Mouse (Mus musculus) hindbrain, embryonic 13.5 days (tissue): ENCODE data around the gene Cyp4x1. TPM values are rescaled to one million over a fixed set of nuclear protein-coding genes. Genes with fewer than 3 reads are reported as not detected.

ENCODE experiments used
- ATAC-seq: fragments of 200-750 bp; cut with Nextera tagmentation; 2 replicates; pipeline ENCODE4 v1.8.0; 2017; ENCODE audit warnings: moderate TSS enrichment; ENCODE audit not compliant: low FRiP score
- H3K27ac ChIP-seq: fragments of 300-500 bp; sonication (generic); 2 replicates; pipeline ENCODE4 v1.5.1; 2015; ENCODE audit warnings: inconsistent platforms, mild to moderate bottlenecking, moderate library complexity
- H3K27me3 ChIP-seq: fragments of 300-500 bp; sonication (generic); 2 replicates; pipeline ENCODE4 v1.6.1; 2015; ENCODE audit warnings: mild to moderate bottlenecking, inconsistent platforms
- H3K36me3 ChIP-seq: fragments of 300-500 bp; sonication (generic); 2 replicates; pipeline ENCODE4 v1.6.1; 2015; ENCODE audit warnings: mild to moderate bottlenecking, inconsistent platforms
- H3K4me1 ChIP-seq: fragments of 300-500 bp; sonication (generic); replicated peaks from 2 replicates; pipeline ENCODE4 v1.6.1; 2015; ENCODE audit warnings: inconsistent platforms
- H3K4me2 ChIP-seq: fragments of 300-500 bp; sonication (generic); 2 replicates; pipeline ENCODE4 v1.6.1; 2015; ENCODE audit warnings: inconsistent platforms, mild to moderate bottlenecking, moderate library complexity
- H3K4me3 ChIP-seq: fragments of 300-500 bp; sonication (generic); 2 replicates; pipeline ENCODE4 v1.5.1; 2015; ENCODE audit warnings: mild to moderate bottlenecking, inconsistent platforms
- H3K9ac ChIP-seq: fragments of 300-500 bp; sonication (generic); 2 replicates; pipeline ENCODE4 v1.6.1; 2015; ENCODE audit warnings: mild to moderate bottlenecking, inconsistent platforms
- H3K9me3 ChIP-seq: fragments of 300-500 bp; sonication (generic); 2 replicates; pipeline ENCODE4 v1.6.1; 2016; ENCODE audit warnings: inconsistent platforms
- WGBS: fragments of 180-500 bp; shearing (Covaris S2); methylation state at CpG from one replicate; pipeline ENCODE4 v1.1.7; 2015; 5-methylcytosine and 5-hydroxymethylcytosine counted together
- polyA plus RNA-seq: library from polyadenylated mRNA; unstranded; fragments of >200 nt; fragmentation: Nextera tagmentation; extraction: Ambion mirVana; gene quantifications from 2 replicates; pipeline ENCODE4 v1.2.1, GENCODE M21; 2015

Cyp4x1 gene
- polyA plus RNA-seq, 1 experiment from 2014 or later, result 5.9 TPM

DNA sequence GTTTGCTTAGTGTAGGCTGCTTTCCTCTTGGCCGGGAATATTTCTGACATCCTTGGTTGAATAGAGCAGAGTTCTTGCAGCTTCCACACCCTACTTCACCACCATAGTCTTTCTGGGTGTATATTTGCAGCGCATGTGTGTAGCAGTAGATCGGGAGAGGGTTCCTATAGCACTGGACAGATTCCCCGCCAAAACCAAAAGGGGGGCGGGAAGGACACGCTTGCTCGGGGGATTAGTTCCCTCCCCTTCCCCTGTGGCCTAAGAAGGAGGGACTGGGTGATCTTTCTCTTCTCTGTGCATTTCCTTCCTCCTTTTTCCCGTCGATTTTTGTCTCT, 71.6 kb downstream of the Cyp4x1 start:
- WGBS, result 3% methylated on average over 9 of the region's 9 CpGs
- Histone ChIP-seq H3K9me3 (no peaks in the 10 kb centered on the region), H3K9ac (peak overlapping the region; percentile 71), H3K4me1 (peaks cover 24% of the 10 kb centered on the region), H3K27ac (no peak overlapping the region), H3K36me3 (no peaks in the 10 kb centered on the region), H3K27me3 (peaks cover 95% of the 10 kb centered on the region), H3K4me2 (peak overlapping the region; percentile 90), H3K4me3 (peak overlapping the region; percentile 50)
- no peak for ATAC-seq

DNA sequence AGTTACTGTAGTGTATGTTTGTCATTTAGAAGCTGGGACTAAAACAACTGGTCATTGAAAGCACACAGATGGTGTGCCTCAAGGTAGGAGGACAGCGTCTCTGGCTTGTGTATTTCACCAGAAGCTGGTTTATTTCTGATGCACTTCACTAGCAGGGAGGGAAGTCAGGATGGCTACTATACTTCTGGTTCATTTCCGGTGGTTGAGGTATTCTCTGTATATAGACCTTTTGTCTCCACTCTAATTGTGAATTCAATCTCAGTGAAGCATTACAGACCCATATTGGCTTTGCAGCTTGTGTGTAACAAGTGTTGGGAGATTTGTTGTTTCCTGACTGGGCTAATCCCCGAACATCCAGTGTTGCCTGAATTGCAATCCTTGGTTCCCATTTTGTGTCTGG, 73.3 kb downstream of the Cyp4x1 start:
- Histone ChIP-seq H3K9me3 (no peaks in the 10 kb centered on the region), H3K27ac (peak overlapping the region; percentile 81; the same call in 1 of the 2 replicates), H3K4me1 (peaks cover 32% of the 10 kb centered on the region), H3K9ac (no peak overlapping the region), H3K4me2 (peak overlapping the region; percentile 33), H3K36me3 (no peaks in the 10 kb centered on the region), H3K27me3 (peaks cover 99% of the 10 kb centered on the region), H3K4me3 (peak overlapping the region; percentile 33)
- WGBS, result 14% methylated on average over 3 of the region's 3 CpGs
- no peak for ATAC-seq

DNA sequence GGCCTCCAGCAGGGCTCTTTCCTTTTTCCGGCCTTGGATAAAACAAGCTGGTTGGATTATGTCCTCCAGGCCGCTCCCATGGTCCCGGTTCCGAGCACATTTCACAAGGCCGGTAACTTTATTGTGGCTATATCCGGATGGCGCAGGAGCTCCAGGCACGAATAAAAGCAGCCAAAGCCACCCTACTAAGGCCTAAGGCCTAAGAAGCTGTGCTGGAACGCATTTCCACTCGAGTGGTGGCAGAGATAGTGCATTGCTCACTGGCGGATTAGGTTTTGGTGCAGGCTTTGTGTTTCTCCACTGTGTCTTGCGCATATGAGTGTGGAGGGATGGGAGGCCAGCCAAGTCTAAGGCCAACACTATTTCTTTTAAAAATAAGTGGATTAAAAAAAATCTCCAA, 74.2 kb downstream of the Cyp4x1 start:
- peaks cover 99% of the 10 kb centered on the region for H3K27me3 ChIP-seq
- peak overlapping the region; percentile 33 for H3K4me2 ChIP-seq
- no peak for ATAC-seq
- H3K4me3 ChIP-seq, result peak overlapping the region; percentile 33
- peak overlapping the region; percentile 46 for H3K9ac ChIP-seq
- H3K27ac ChIP-seq, result peak overlapping the region; percentile 81
- H3K4me1 ChIP-seq, result peaks cover 32% of the 10 kb centered on the region
- H3K36me3 ChIP-seq, result no peaks in the 10 kb centered on the region
- H3K9me3 ChIP-seq, result no peaks in the 10 kb centered on the region
- WGBS, result 5% methylated on average over 12 of the region's 12 CpGs

DNA sequence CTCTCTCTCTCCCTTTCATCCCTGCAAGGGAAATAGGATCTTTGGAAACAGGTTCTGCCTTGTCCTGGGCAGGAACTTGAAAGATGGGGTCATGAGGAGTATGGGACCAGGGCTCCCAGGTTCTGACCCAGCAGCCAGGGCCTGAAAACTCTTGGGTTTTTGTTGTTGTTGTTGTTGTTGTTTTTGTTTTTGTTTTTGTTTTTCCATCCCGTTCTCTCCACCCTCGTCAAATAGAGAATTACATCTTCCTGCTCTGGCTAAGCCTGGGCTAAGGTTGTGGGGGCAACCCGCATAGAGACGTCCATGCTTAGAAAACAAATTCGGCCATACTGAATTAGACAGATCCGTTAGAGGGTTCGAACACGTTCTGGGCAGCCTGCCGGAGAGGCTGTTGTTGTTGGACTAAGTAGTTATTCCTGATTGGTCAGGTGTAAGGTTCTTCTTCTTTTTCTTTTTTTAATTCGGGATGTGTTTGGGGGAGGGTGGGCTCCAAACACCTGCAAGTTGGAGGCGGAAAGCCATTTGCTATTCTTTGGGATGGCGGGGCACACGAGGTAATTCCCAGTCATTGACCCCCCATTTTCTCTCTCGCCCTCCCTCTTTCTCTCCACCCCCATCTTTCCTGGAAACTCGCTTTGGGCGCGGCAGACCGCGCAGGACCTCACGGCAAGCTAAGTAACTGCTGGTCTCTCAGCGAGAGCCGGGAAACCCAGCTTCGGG, 75.0 kb downstream of the Cyp4x1 start:
- whole genome bisulfite sequencing, result 1% methylated on average over 23 of the region's 23 CpGs
- H3K27ac ChIP-seq, result peak overlapping the region; percentile 81
- H3K4me3 ChIP-seq, result peak overlapping the region; percentile 33
- no peaks in the 10 kb centered on the region for H3K36me3 ChIP-seq
- peaks cover 99% of the 10 kb centered on the region for H3K27me3 ChIP-seq
- H3K9me3 ChIP-seq, result no peaks in the 10 kb centered on the region
- H3K4me1 ChIP-seq, result peaks cover 29% of the 10 kb centered on the region
- H3K4me2 ChIP-seq, result peak overlapping the region; percentile 33
- ATAC-seq, result no peak
- H3K9ac ChIP-seq, result peak overlapping the region; percentile 65; the same call in 1 of the 2 replicates

DNA sequence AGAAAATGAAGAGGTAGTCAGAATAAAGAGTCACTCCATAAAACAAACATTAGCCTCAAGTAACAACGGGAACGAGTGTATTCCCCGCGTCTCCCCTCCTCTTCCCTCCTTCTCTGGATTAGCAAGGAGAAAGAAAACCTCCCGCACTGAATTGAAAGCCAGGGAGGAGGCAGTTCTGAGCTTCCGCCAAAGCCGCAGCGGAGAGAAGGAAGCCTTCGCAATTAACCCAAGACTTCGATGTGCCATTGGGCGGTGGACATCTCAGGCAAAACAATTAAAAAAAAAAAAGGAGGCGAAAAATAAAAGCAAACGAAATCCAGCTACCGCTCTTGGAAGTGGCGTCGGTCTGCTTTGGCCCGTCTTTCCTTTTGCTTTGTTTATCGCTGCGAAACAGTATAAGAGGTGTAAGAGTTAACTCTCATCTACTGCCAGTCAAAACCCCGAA, 75.7 kb downstream of the Cyp4x1 start:
- Histone ChIP-seq H3K4me3 (peak overlapping the region; percentile 33), H3K9me3 (no peaks in the 10 kb centered on the region), H3K36me3 (no peaks in the 10 kb centered on the region), H3K4me2 (peak overlapping the region; percentile 33), H3K27ac (peak overlapping the region; percentile 81), H3K9ac (peak overlapping the region; percentile 65), H3K27me3 (peaks cover 98% of the 10 kb centered on the region), H3K4me1 (peaks cover 22% of the 10 kb centered on the region)
- ATAC-seq, result no peak
- WGBS, result 1% methylated on average over 20 of the region's 20 CpGs

DNA sequence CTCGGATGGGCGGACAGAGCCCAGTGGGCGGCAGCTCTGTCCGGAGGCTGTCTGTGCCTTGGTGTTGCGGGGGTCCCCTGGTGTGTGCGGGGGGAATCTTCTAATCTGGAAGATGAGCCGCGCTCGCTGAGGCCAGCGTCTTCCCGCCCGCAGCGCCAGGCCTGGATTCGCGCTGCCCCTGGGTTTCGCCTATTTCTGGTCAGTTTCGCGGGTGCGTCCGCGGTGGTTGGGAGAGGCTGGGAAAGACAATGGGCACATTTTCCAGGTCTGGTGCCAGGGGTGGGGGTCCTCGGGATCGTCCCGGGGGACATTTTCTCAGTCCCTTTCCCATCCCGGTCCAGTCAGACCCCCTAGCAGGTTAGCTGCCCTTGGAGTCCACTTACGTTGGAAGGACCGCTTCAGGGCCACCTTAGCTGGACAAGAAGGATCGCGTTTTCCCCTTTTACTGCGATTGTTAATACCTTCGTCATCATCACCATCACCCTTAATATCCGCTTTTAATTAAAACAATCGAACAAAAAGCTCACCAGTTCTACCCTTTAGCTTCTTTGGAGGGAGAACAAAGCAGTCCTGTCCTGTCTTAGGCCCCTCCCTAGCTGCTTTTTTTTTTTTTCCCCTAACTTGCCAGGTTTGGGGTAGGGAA, 76.3 kb downstream of the Cyp4x1 start:
- Histone ChIP-seq H3K9me3 (no peaks in the 10 kb centered on the region), H3K9ac (peak overlapping the region; percentile 65), H3K27ac (peak overlapping the region; percentile 81), H3K36me3 (no peaks in the 10 kb centered on the region), H3K4me2 (peak overlapping the region; percentile 23), H3K4me3 (peak overlapping the region; percentile 33), H3K4me1 (peaks cover 18% of the 10 kb centered on the region), H3K27me3 (peaks cover 98% of the 10 kb centered on the region)
- ATAC-seq, result no peak
- 2% methylated on average over 33 of the region's 33 CpGs for WGBS

DNA sequence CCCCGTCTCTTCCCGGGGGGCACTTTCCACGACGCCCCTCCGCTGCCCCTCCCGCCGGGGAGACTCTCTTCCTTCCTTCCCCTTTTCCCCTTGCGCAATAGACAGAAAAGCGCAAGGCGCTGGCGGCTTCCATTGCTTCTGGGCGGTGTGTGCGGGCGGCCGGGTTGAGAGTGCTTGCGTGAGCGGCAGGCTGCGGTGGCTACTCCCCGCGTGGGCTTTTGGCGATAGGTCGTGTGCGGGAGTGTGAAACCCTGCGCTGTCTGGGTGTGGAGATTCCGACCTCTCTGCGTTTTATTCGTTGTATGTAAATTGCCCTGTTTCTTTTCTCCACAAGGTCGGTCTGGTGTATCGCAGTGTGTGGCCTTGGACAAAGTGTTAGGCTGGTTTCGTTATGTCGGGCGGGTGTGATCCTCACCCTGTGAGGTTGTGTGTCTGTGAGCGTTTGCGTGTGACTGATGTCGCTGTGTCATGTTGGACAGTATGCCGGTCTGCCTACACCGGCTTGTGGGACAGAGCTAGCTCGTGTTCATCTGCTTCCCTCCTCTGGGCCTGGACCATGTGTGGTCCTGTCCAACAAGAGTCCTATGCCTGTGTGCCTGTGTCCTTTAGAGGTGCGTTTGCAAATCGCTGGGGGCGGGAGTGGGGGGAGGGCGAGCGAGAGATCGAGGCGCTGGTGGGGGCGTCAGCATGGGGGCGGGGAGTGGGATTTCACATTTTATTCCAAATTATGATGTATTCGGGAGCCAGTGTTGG, 77.0 kb downstream of the Cyp4x1 start:
- Histone ChIP-seq H3K4me1 (peaks cover 18% of the 10 kb centered on the region), H3K9me3 (no peaks in the 10 kb centered on the region), H3K27ac (peak overlapping the region; percentile 81), H3K36me3 (no peaks in the 10 kb centered on the region), H3K4me2 (peak overlapping the region; percentile 48), H3K9ac (peak overlapping the region; percentile 65), H3K4me3 (peak overlapping the region; percentile 33), H3K27me3 (peaks cover 98% of the 10 kb centered on the region)
- under 1% methylated on average over 48 of the region's 48 CpGs for WGBS
- peak; percentile 68 for ATAC-seq

DNA sequence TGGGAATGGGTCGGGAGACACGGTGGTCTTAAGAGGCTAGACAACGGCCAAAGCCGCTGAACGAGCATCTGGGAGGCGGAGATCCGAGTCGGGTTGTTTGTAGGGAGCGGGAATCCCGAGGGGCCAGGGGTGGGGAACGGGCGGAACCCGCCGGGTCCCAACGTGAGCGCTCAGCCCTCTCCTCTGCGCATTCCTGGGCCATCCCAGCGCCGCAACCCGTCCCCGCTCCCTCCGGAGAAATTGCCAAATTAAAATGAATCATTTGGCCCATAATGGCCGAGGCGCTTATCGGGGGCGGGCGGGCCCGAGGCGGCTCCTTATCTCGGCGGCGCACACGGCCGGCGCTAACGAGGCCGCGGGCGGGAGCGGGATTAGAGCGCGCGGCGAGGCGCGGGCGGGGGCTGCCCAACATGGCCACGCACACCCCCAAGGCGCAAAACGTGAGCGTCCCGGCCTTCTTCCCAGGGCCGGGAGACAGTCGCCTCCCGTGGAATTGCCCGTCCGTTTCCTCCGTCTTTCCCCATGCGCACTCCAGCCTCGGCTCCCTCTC, 77.6 kb downstream of the Cyp4x1 start, which contains the start of gene Tal1:
Tal1 (plus strand) TSS at position 56 of the 550 bp plus-strand sequence.
- under 1% methylated on average over 50 of the region's 60 CpGs for WGBS
- peak within 1 kb of the TSS; percentile 48 for H3K4me2 ChIP-seq
- peak within 1 kb of the TSS; percentile 65 for H3K9ac ChIP-seq
- peak within 1 kb of the TSS; percentile 33 for H3K4me3 ChIP-seq
- no peaks in the 10 kb centered on the region for H3K36me3 ChIP-seq
- ATAC-seq, result peak; percentile 53
- H3K27me3 ChIP-seq, result peaks cover 98% of the 10 kb centered on the region
- H3K27ac ChIP-seq, result peak within 1 kb of the TSS; percentile 81
- H3K4me1 ChIP-seq, result peaks cover 18% of the 10 kb centered on the region
- H3K9me3 ChIP-seq, result no peaks in the 10 kb centered on the region

Other genes with a start within 250 kb of the Cyp4x1 start
- 0.21 and 0.28 TPM in 2 replicates for gene Foxd2, start 225.4 kb downstream of the Cyp4x1 start, polyA plus RNA-seq
- not detected in 2 replicates for gene Foxe3, start 208.3 kb downstream of the Cyp4x1 start, polyA plus RNA-seq
- gene Cmpk1, start 147.0 kb downstream of the Cyp4x1 start, polyA plus RNA-seq, result 186 and 191 TPM in 2 replicates
- gene Stil, start 134.1 kb downstream of the Cyp4x1 start, polyA plus RNA-seq, result 3.1 and 3.5 TPM in 2 replicates
- 3.8 and 6.7 TPM in 2 replicates for gene Tal1, start 77.9 kb downstream of the Cyp4x1 start, polyA plus RNA-seq
- 5.5 and 10.3 TPM in 2 replicates for gene Pdzk1ip1, start 45.6 kb downstream of the Cyp4x1 start, polyA plus RNA-seq
- not detected in 2 replicates for gene Cyp4a29, start 107.8 kb upstream of the Cyp4x1 start, polyA plus RNA-seq
- not detected in 2 replicates for gene Cyp4a12a, start 164.8 kb upstream of the Cyp4x1 start, polyA plus RNA-seq